Mouse (Mus musculus): ENCODE data around the gene Rasa3. TPM values are rescaled to one million over a fixed set of nuclear protein-coding genes. Genes with fewer than 3 reads are reported as not detected.

Rasa3 gene
- polyA plus RNA-seq, 1 experiment: 13.9 TPM

GRCm38 (mm10) chr8:13694735-13695134 is 17.3 kb upstream of the Rasa3 start:
- no peak overlapping the region for H3K27ac ChIP-seq (replicated peaks; ENCODE audit: low read depth, low read length)

GRCm38 (mm10) chr8:13692302-13693066 is 15.1 kb upstream of the Rasa3 start:
- Histone ChIP-seq H3K27ac (replicated peaks; ENCODE audit: low read depth, low read length) (no peak overlapping the region), H3K4me3 (ENCODE audit: insufficient read depth, low read depth, low read length) (no peak overlapping the region), H3K4me1 (ENCODE audit: control insufficient read depth, insufficient read depth, insufficient read length, low read length) (no peaks in the 10 kb centered on the region; the same call in 1 of the 2 replicates)

More at GRCm38 (mm10) chr8:13694735-13695134, 17.3 kb upstream of the Rasa3 start:
- H3K4me3 ChIP-seq (ENCODE audit: insufficient read depth, low read depth, low read length): no peak overlapping the region
- no peaks in the 10 kb centered on the region for H3K4me1 ChIP-seq (ENCODE audit: control insufficient read depth, insufficient read depth, insufficient read length, low read length)

- Histone ChIP-seq H3K4me3 (ENCODE audit: insufficient read depth, low read depth, low read length) (no peak overlapping the region), H3K4me1 (ENCODE audit: control insufficient read depth, insufficient read depth, insufficient read length, low read length) (no peaks in the 10 kb centered on the region; the same call in 1 of the 2 replicates), H3K27ac (replicated peaks; ENCODE audit: low read depth, low read length) (no peak overlapping the region)
Observed at GRCm38 (mm10) chr8:13689331-13689730, 11.9 kb upstream of the Rasa3 start.

- Histone ChIP-seq H3K27ac (replicated peaks; ENCODE audit: low read depth, low read length) (no peak overlapping the region), H3K4me3 (ENCODE audit: insufficient read depth, low read depth, low read length) (no peak overlapping the region), H3K4me1 (ENCODE audit: control insufficient read depth, insufficient read depth, insufficient read length, low read length) (no peaks in the 10 kb centered on the region; the same call in 1 of the 2 replicates)
Observed at GRCm38 (mm10) chr8:13688461-13688860, 11.1 kb upstream of the Rasa3 start.

GRCm38 (mm10) chr8:13687941-13688340 is 10.5 kb upstream of the Rasa3 start:
- Histone ChIP-seq H3K4me3 (ENCODE audit: insufficient read depth, low read depth, low read length) (no peak overlapping the region), H3K4me1 (ENCODE audit: control insufficient read depth, insufficient read depth, insufficient read length, low read length) (no peaks in the 10 kb centered on the region; the same call in 1 of the 2 replicates), H3K27ac (replicated peaks; ENCODE audit: low read depth, low read length) (no peak overlapping the region)

- H3K4me3 ChIP-seq (ENCODE audit: insufficient read depth, low read depth, low read length): no peak overlapping the region
- no peak overlapping the region for H3K27ac ChIP-seq (replicated peaks; ENCODE audit: low read depth, low read length)
- H3K4me1 ChIP-seq (ENCODE audit: control insufficient read depth, insufficient read depth, insufficient read length, low read length): no peaks in the 10 kb centered on the region; the same call in 1 of the 2 replicates
Observed at GRCm38 (mm10) chr8:13687101-13687717, 9.8 kb upstream of the Rasa3 start.

- Histone ChIP-seq H3K4me3 (ENCODE audit: insufficient read depth, low read depth, low read length) (no peak overlapping the region), H3K4me1 (ENCODE audit: control insufficient read depth, insufficient read depth, insufficient read length, low read length) (no peaks in the 10 kb centered on the region; the same call in 1 of the 2 replicates), H3K27ac (replicated peaks; ENCODE audit: low read depth, low read length) (no peak overlapping the region)
Observed at GRCm38 (mm10) chr8:13686426-13686825, 9.0 kb upstream of the Rasa3 start.

- Histone ChIP-seq H3K4me3 (ENCODE audit: insufficient read depth, low read depth, low read length) (no peak overlapping the region), H3K4me1 (ENCODE audit: control insufficient read depth, insufficient read depth, insufficient read length, low read length) (no peaks in the 10 kb centered on the region; the same call in 1 of the 2 replicates), H3K27ac (replicated peaks; ENCODE audit: low read depth, low read length) (no peak overlapping the region)
Observed at GRCm38 (mm10) chr8:13685674-13686314, 8.4 kb upstream of the Rasa3 start.

GRCm38 (mm10) chr8:13684131-13684530 is 6.7 kb upstream of the Rasa3 start:
- no peak overlapping the region for H3K4me3 ChIP-seq (ENCODE audit: insufficient read depth, low read depth, low read length)
- no peak overlapping the region for H3K27ac ChIP-seq (replicated peaks; ENCODE audit: low read depth, low read length)

GRCm38 (mm10) chr8:13678182-13678581 is 779 bp upstream of the Rasa3 start:
- no peak overlapping the region for H3K27ac ChIP-seq (replicated peaks; ENCODE audit: low read depth, low read length)
- peak overlapping the region; percentile 52 for H3K4me3 ChIP-seq (ENCODE audit: insufficient read depth, low read depth, low read length)

More at GRCm38 (mm10) chr8:13684131-13684530, 6.7 kb upstream of the Rasa3 start:
- no peaks in the 10 kb centered on the region; the same call in 1 of the 2 replicates for H3K4me1 ChIP-seq (ENCODE audit: control insufficient read depth, insufficient read depth, insufficient read length, low read length)

GRCm38 (mm10) chr8:13676701-13677412 is 546 bp downstream of the Rasa3 start:
- peak overlapping the region; percentile 87 for H3K27ac ChIP-seq (replicated peaks; ENCODE audit: low read depth, low read length)
- peaks cover 22% of the 10 kb centered on the region for H3K4me1 ChIP-seq (ENCODE audit: control insufficient read depth, insufficient read depth, insufficient read length, low read length)
- H3K4me3 ChIP-seq (ENCODE audit: insufficient read depth, low read depth, low read length): peak overlapping the region; percentile 95

More at GRCm38 (mm10) chr8:13678182-13678581, 779 bp upstream of the Rasa3 start:
- H3K4me1 ChIP-seq (ENCODE audit: control insufficient read depth, insufficient read depth, insufficient read length, low read length): peaks cover 16% of the 10 kb centered on the region

GRCm38 (mm10) chr8:13676302-13676700 is 1.1 kb downstream of the Rasa3 start:
- peak overlapping the region; percentile 87 for H3K27ac ChIP-seq (replicated peaks; ENCODE audit: low read depth, low read length)
- peaks cover 25% of the 10 kb centered on the region for H3K4me1 ChIP-seq (ENCODE audit: control insufficient read depth, insufficient read depth, insufficient read length, low read length)
- H3K4me3 ChIP-seq (ENCODE audit: insufficient read depth, low read depth, low read length): peak overlapping the region; percentile 95

GRCm38 (mm10) chr8:13675524-13675923 is 1.9 kb downstream of the Rasa3 start:
- Histone ChIP-seq H3K4me3 (ENCODE audit: insufficient read depth, low read depth, low read length) (peak overlapping the region; percentile 95), H3K27ac (replicated peaks; ENCODE audit: low read depth, low read length) (peak overlapping the region; percentile 87), H3K4me1 (ENCODE audit: control insufficient read depth, insufficient read depth, insufficient read length, low read length) (peaks cover 33% of the 10 kb centered on the region)

- Histone ChIP-seq H3K4me1 (ENCODE audit: control insufficient read depth, insufficient read depth, insufficient read length, low read length) (peaks cover 37% of the 10 kb centered on the region), H3K27ac (replicated peaks; ENCODE audit: low read depth, low read length) (peak overlapping the region; percentile 87)
Observed at GRCm38 (mm10) chr8:13675121-13675520, 2.3 kb downstream of the Rasa3 start.

More at GRCm38 (mm10) chr8:13675121-13675520, 2.3 kb downstream of the Rasa3 start:
- H3K4me3 ChIP-seq (ENCODE audit: insufficient read depth, low read depth, low read length): peak overlapping the region; percentile 95
